Mouse (Mus musculus): ENCODE results near the gene Gpx3.

The Gpx3 gene

DNA sequence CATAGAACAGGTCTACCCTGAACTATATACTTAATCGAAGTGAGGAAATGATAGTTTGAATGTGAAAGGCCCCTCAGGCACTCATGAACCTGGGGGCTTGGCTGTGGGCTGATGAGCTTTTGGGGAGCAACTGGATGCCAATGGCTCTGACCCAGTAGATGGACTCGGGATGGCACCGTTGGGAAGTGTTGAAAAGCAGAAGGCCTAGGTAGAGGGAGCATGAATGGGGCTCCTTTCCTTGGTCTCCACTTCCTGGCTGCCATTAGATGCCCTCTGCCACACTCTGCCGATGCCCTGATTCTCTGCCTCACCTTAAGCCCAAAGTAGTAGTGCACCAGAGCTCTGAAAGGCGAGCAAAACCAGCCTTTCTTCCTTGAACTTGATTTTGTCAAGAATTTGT, 26.2 kb upstream of the Gpx3 start:
- TF ChIP-seq POU5F1 (IDR thresholded peaks at IDR 0.05; ENCODE audit: borderline replicate concordance, low read length) (no peak), CTCF (conservative IDR thresholded peaks at IDR 0.05; ENCODE audit: low read length) (no peak), NANOG (IDR thresholded peaks at IDR 0.05; ENCODE audit: borderline replicate concordance, low read length) (no peak)
- no peak overlapping the region for H3K4me3 ChIP-seq (replicated peaks; ENCODE audit: low read length)

GRCm38 (mm10) chr11:54878893-54879292, 23.4 kb upstream of the Gpx3 start:
- TF ChIP-seq POU5F1 (IDR thresholded peaks at IDR 0.05; ENCODE audit: borderline replicate concordance, low read length) = no peak
- no peak for TF ChIP-seq NANOG (IDR thresholded peaks at IDR 0.05; ENCODE audit: borderline replicate concordance, low read length)
- no peak for TF ChIP-seq CTCF (conservative IDR thresholded peaks at IDR 0.05; ENCODE audit: low read length)
- Histone ChIP-seq H3K9me3 (ENCODE audit: low read length) (no peaks in the 10 kb centered on the region), H3K4me3 (replicated peaks; ENCODE audit: low read length) (no peak overlapping the region), H3K36me3 (ENCODE audit: insufficient read depth, low read length) (peaks cover 5% of the 10 kb centered on the region), H3K27me3 (ENCODE audit: insufficient read depth, low read length) (no peaks in the 10 kb centered on the region), H3K4me1 (replicated peaks; ENCODE audit: low read depth, low read length) (peaks cover 28% of the 10 kb centered on the region)

More for the DNA sequence above, 26.2 kb upstream of the Gpx3 start:
- Histone ChIP-seq H3K36me3 (ENCODE audit: insufficient read depth, low read length) (peaks cover 34% of the 10 kb centered on the region), H3K9me3 (ENCODE audit: low read length) (no peaks in the 10 kb centered on the region), H3K4me1 (replicated peaks; ENCODE audit: low read depth, low read length) (peaks cover 18% of the 10 kb centered on the region), H3K27me3 (ENCODE audit: insufficient read depth, low read length) (no peaks in the 10 kb centered on the region)

DNA sequence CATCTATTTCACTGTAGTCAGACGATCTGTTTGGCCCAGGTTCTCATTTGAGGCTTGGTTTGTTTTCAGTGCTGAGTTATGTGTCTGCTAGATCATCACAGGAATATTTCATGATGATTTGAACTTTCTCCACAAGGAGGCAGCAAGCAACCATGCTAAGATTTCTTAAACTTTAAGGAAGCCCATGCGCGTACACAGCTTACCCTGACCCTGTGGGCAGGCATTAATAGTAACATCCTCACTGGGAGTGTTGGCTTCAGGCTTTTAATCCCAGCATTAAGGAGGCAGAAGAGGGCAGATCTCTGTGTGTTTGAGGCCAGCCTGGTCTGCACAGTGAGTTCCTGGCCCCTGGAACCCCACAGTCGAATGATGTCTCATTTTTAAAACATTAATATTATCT, 22.8 kb upstream of the Gpx3 start:
- peaks cover 28% of the 10 kb centered on the region for H3K4me1 ChIP-seq (replicated peaks; ENCODE audit: low read depth, low read length)
- no peak overlapping the region for H3K4me3 ChIP-seq (replicated peaks; ENCODE audit: low read length)
- no peaks in the 10 kb centered on the region for H3K27me3 ChIP-seq (ENCODE audit: insufficient read depth, low read length)
- TF ChIP-seq CTCF (conservative IDR thresholded peaks at IDR 0.05; ENCODE audit: low read length) (peak; percentile 39), NANOG (IDR thresholded peaks at IDR 0.05; ENCODE audit: borderline replicate concordance, low read length) (no peak), POU5F1 (IDR thresholded peaks at IDR 0.05; ENCODE audit: borderline replicate concordance, low read length) (no peak)
- H3K9me3 ChIP-seq (ENCODE audit: low read length) = no peaks in the 10 kb centered on the region
- H3K36me3 ChIP-seq (ENCODE audit: insufficient read depth, low read length) = no peaks in the 10 kb centered on the region

GRCm38 (mm10) chr11:54879922-54880321, 22.3 kb upstream of the Gpx3 start:
- H3K9me3 ChIP-seq (ENCODE audit: low read length) = no peaks in the 10 kb centered on the region
- no peak overlapping the region for H3K4me3 ChIP-seq (replicated peaks; ENCODE audit: low read length)
- no peaks in the 10 kb centered on the region for H3K36me3 ChIP-seq (ENCODE audit: insufficient read depth, low read length)
- TF ChIP-seq CTCF (conservative IDR thresholded peaks at IDR 0.05; ENCODE audit: low read length) (no peak), NANOG (IDR thresholded peaks at IDR 0.05; ENCODE audit: borderline replicate concordance, low read length) (no peak), POU5F1 (IDR thresholded peaks at IDR 0.05; ENCODE audit: borderline replicate concordance, low read length) (no peak)
- H3K4me1 ChIP-seq (replicated peaks; ENCODE audit: low read depth, low read length) = peaks cover 32% of the 10 kb centered on the region
- no peaks in the 10 kb centered on the region for H3K27me3 ChIP-seq (ENCODE audit: insufficient read depth, low read length)

DNA sequence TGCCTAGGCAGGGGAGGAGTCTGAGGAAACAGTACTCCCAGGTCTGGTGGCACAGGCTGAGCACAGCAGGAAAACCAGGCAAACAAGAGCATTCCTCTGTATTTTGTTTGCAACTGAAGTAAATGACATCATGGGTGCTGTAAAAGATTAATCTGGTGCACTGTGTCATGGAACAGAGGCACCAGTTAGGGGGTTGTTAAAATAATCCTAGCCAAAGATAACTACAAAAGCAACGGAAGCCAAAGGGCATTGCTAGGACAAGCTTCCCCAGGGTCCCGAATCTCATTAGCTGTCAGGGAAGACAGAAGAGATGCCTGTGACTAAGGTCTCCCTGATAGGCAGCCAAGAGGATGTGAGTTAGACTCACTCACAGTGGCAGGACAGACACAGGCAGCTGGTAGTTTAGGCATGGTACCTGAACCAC, 21.2 kb upstream of the Gpx3 start:
- no peaks in the 10 kb centered on the region for H3K36me3 ChIP-seq (ENCODE audit: insufficient read depth, low read length)
- H3K27me3 ChIP-seq (ENCODE audit: insufficient read depth, low read length) = no peaks in the 10 kb centered on the region
- H3K9me3 ChIP-seq (ENCODE audit: low read length) = no peaks in the 10 kb centered on the region
- no peak overlapping the region for H3K4me3 ChIP-seq (replicated peaks; ENCODE audit: low read length)
- peaks cover 35% of the 10 kb centered on the region for H3K4me1 ChIP-seq (replicated peaks; ENCODE audit: low read depth, low read length)
- no peak for TF ChIP-seq CTCF (conservative IDR thresholded peaks at IDR 0.05; ENCODE audit: low read length)
- no peak for TF ChIP-seq NANOG (IDR thresholded peaks at IDR 0.05; ENCODE audit: borderline replicate concordance, low read length)
- TF ChIP-seq POU5F1 (IDR thresholded peaks at IDR 0.05; ENCODE audit: borderline replicate concordance, low read length) = no peak

DNA sequence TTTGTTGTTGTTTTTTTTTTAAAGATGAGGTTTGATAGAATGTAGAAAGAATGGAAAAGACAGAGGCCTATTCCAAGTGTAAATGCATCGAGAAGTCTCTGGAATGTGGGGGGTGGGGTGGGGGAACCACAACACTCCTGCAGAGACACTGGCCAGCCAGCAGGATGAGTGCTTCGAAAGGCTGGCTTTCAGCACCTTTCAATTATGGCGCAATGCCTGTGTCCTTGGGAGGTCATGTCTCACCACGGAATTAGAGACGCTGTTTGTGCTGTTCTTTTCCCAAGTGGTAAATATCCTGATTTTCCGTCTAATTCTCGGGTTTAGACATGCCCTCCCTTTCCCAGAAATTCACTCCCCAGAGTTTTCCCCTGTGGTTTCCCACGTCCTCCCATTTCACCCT, 19.6 kb upstream of the Gpx3 start:
- TF ChIP-seq CTCF (conservative IDR thresholded peaks at IDR 0.05; ENCODE audit: low read length) (no peak), POU5F1 (IDR thresholded peaks at IDR 0.05; ENCODE audit: borderline replicate concordance, low read length) (no peak), NANOG (IDR thresholded peaks at IDR 0.05; ENCODE audit: borderline replicate concordance, low read length) (no peak; the same call in 1 of the 2 replicates)
- Histone ChIP-seq H3K27me3 (ENCODE audit: insufficient read depth, low read length) (no peaks in the 10 kb centered on the region), H3K9me3 (ENCODE audit: low read length) (no peaks in the 10 kb centered on the region), H3K4me3 (replicated peaks; ENCODE audit: low read length) (0 out of 2 replicates have a peak overlapping the region, but pooled peaks have one; percentile 10), H3K36me3 (ENCODE audit: insufficient read depth, low read length) (no peaks in the 10 kb centered on the region), H3K4me1 (replicated peaks; ENCODE audit: low read depth, low read length) (peaks cover 35% of the 10 kb centered on the region)

GRCm38 (mm10) chr11:54884197-54884828, 17.9 kb upstream of the Gpx3 start:
- Histone ChIP-seq H3K36me3 (ENCODE audit: insufficient read depth, low read length) (no peaks in the 10 kb centered on the region), H3K4me3 (replicated peaks; ENCODE audit: low read length) (no peak overlapping the region), H3K27me3 (ENCODE audit: insufficient read depth, low read length) (no peaks in the 10 kb centered on the region)

DNA sequence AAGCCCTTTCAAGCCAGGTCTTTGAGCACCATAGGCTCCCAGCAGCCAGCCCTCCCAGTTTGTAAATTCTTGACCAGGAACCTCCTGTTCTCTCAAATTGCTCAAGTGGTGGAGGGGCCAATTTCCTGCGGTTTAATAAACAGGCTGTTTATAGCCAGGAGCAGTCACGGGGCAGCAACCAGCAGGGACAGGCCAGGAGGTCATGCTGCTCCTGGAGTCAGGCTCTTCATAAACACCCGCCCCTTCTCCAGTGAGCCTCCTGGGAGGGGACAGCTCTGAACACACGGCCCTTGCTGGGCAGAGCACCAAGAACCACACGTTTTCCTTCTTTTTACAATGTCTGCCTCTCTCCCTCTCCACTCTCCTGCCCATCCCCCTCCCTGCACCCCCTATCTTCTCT, 17.3 kb upstream of the Gpx3 start:
- TF ChIP-seq POU5F1 (IDR thresholded peaks at IDR 0.05; ENCODE audit: borderline replicate concordance, low read length) (no peak), NANOG (IDR thresholded peaks at IDR 0.05; ENCODE audit: borderline replicate concordance, low read length) (no peak), CTCF (conservative IDR thresholded peaks at IDR 0.05; ENCODE audit: low read length) (no peak)

More at GRCm38 (mm10) chr11:54884197-54884828, 17.9 kb upstream of the Gpx3 start:
- H3K9me3 ChIP-seq (ENCODE audit: low read length) = no peaks in the 10 kb centered on the region
- peaks cover 33% of the 10 kb centered on the region for H3K4me1 ChIP-seq (replicated peaks; ENCODE audit: low read depth, low read length)
- no peak for TF ChIP-seq POU5F1 (IDR thresholded peaks at IDR 0.05; ENCODE audit: borderline replicate concordance, low read length)
- TF ChIP-seq NANOG (IDR thresholded peaks at IDR 0.05; ENCODE audit: borderline replicate concordance, low read length) = no peak
- TF ChIP-seq CTCF (conservative IDR thresholded peaks at IDR 0.05; ENCODE audit: low read length) = no peak

GRCm38 (mm10) chr11:54885406-54885805, 16.8 kb upstream of the Gpx3 start:
- Histone ChIP-seq H3K4me1 (replicated peaks; ENCODE audit: low read depth, low read length) (peaks cover 33% of the 10 kb centered on the region), H3K9me3 (ENCODE audit: low read length) (no peaks in the 10 kb centered on the region), H3K36me3 (ENCODE audit: insufficient read depth, low read length) (no peaks in the 10 kb centered on the region), H3K27me3 (ENCODE audit: insufficient read depth, low read length) (no peaks in the 10 kb centered on the region), H3K4me3 (replicated peaks; ENCODE audit: low read length) (no peak overlapping the region)
- TF ChIP-seq POU5F1 (IDR thresholded peaks at IDR 0.05; ENCODE audit: borderline replicate concordance, low read length) = no peak
- no peak for TF ChIP-seq NANOG (IDR thresholded peaks at IDR 0.05; ENCODE audit: borderline replicate concordance, low read length)
- no peak for TF ChIP-seq CTCF (conservative IDR thresholded peaks at IDR 0.05; ENCODE audit: low read length)

More for the DNA sequence above, 17.3 kb upstream of the Gpx3 start:
- Histone ChIP-seq H3K27me3 (ENCODE audit: insufficient read depth, low read length) (no peaks in the 10 kb centered on the region), H3K36me3 (ENCODE audit: insufficient read depth, low read length) (no peaks in the 10 kb centered on the region), H3K9me3 (ENCODE audit: low read length) (no peaks in the 10 kb centered on the region), H3K4me1 (replicated peaks; ENCODE audit: low read depth, low read length) (peaks cover 33% of the 10 kb centered on the region), H3K4me3 (replicated peaks; ENCODE audit: low read length) (no peak overlapping the region)

Measured in E14TG2a.4 (cell line).